Mouse (Mus musculus): ENCODE results near the gene Gm2004.
"Not testable (repeated sequence)": the region's sequence is repeated elsewhere in the genome, so short reads cannot be mapped to it uniquely, and the experiment has no call there.

Gm2004 gene

DNA sequence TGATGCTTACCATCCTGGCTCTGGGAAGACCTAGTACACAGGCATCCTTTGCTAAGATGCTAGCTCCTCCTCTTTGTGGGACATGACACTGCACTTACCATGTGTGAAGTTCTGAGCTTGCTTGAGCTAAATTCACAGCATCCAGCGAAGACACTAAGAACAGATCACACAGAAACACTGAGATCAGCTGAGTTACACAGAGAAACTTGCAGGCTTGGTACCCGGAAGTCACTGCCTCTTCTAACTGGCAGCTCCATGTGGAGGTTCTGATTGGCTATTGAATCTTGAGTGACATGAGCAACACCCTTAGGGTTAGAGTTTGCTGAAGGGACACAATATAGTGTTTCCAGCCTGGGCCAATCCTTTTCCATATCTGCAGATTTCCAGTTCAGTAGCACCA is at the start of gene Gm2004:
TSS of gene Gm2004 (minus strand) at position 101 of the 400 bp plus-strand sequence.
- in situ Hi-C loops (cut with MboI; ENCODE audit: low sequenced_read_pairs), result not testable (repeated sequence)

Measured in CH12F3 (cell line).